Mouse (Mus musculus): ENCODE data around the gene Efs. TPM values are rescaled to one million over a fixed set of nuclear protein-coding genes. Genes with fewer than 3 reads are reported as not detected.
"Not testable (repeated sequence)": the region's sequence is repeated elsewhere in the genome, so short reads cannot be mapped to it uniquely, and the experiment has no call there.

The Efs gene
- total RNA-seq, 4 experiments from 2014 or later = 2.5 to 4.4 (median 3.2) TPM

DNA sequence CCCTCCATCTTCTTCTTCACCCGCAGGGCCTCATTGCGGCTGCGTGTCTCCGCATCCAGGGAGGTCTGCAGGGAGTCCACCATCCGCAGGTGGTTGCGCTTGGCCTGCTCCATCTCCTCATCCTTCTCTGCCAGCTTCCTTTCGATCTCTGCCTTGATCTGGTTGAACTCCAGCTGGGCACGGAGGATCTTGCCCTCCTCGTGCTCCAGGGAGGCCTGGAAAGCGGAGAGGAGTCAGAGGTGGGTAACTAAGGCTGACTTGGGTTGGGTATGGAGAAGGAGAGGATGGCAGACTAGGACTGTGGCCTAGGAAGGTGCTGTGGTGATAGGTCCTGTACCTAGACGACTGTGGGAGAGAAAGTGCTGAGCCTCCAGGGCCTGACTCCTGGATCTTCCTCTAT lies 21.1 kb upstream of the Efs start:
- not testable (repeated sequence) for DNase-seq

DNA sequence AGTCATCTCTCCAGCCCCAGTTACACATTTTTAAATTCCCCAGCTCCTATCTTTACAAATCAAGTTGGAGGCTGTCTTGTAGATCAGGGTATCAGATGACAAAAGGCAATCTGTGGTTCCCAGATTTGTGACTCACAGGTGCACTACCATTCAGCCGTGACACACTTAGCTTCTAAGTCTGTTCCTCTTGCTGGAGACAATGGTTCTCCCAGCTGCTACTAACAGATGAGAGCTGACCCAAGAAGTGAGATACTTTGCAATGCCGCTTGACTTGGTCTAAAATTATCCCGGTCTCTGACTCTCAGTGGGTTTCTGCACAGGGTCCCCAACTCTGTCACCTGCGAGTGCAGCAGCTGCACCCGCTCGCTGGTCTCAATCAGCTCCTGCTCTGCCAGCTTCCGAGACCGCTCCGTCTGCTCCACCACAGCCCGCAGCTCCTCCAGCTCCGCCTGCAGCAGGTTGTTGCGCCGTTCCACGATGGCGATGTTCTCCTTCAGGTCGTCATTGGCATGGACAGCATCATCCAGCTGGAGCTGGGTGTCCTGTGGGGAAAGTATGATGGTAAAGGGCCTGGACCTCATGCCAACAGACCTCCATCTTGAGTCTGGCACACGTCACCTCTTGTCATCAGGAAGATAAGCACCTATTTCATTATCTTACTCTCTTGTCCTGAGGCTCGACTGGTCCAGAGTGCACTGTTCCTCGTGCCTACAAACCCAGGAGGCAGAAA lies 20.2 kb upstream of the Efs start:
- no peak for DNase-seq

DNA sequence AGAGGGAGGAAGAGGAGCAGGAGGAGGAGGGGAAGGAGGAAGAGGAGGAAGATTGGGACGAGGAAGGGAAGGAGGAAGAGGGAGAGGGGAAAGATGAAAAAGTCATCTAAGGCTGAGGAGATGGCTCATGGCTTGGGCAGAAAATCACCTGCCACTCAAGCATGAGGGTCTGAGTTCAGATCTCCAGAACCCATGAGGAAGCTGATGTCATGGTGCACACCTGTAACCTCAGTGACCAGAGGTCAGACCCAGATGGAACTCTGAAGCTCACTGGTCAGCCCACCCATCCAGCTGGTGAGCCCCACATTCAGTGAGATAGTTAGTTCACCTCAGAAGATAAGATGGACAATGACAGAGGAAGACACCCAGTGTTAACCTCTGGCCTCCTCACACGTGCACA lies 19.0 kb upstream of the Efs start:
- DNase-seq = no peak

DNA sequence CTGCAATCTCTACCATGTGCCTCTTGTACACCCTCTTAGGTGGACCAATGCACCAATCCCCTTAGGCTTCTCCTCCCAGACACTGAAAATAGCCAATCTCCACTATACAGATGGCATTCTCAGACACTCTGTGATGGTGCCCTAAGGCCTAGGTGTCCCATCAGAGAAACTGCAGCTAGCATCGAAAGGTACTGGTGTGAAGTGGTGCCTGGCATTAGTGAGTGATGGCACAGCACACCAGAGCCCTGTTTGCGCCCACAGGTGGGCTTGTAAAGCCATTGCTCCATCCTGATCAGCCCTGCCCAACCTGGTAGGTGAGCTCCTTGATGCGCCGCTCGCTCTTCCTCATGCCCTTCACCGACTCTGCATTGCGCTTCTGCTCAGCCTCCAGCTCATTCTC lies 18.0 kb upstream of the Efs start:
- no peak for DNase-seq

DNA sequence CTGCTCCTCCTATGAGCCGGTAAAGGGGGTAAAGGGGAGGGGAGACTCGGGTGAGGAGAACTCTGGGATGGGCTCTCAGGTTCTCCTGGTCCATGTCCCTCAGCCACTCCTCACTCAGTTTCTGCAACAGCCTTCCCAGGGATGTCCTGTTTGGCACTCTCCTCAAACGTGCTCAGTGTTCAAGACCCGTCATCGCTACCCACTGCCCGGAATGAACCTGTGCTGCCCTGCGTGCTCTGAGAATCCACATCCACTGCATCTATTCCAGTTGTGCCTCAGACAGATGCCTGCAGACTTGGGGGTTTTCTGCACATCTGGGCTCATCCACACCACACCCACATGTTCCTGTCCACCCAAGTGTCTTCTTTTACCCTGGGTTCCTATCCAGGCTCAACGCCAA lies 16.6 kb upstream of the Efs start:
- DNase-seq = no peak

DNA sequence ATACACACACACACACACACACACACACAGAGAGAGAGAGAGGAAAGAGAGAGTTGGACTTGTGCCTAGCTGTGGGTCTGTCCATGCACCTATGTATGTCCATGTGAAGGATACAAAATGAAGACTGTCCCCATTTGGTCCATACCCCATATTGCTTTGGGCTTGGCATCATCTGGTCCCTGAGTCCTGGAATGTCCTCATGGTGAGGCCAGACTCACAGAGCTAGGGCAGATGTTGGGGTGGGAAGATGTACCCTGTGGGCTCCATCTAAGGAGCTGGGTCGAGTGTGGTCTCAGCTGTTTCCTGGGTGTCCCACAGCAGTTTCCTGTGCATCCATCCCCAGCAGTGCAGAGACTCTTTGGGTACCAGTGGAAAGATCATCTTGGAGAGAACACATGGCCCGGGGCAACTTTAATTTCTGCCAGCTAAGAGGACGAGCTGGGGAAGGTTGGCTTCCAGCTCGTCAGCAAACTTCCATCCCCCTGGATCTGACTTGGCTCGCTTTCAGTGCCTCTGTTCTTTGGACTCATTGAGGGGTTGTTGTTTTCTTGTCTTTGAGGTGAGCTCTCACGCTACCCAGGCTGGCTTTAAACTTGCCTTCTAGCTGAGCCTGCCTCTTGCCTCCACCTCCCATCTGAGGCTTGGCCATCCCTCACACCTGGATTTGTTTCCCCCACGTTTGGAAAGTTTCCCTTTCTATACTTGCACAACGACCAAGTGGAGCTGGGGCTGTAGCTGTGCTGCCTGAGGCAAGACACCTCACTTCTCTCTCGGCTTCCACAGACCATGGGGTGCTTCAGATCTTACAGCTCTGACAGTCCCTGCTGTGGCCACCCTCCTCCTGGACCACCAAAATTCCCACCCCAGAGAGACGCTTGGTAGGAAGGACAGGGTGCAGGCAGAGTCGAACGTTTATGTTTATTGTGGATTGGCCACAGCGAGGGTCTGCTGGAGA lies 15.4 kb upstream of the Efs start:
- no peak for DNase-seq

DNA sequence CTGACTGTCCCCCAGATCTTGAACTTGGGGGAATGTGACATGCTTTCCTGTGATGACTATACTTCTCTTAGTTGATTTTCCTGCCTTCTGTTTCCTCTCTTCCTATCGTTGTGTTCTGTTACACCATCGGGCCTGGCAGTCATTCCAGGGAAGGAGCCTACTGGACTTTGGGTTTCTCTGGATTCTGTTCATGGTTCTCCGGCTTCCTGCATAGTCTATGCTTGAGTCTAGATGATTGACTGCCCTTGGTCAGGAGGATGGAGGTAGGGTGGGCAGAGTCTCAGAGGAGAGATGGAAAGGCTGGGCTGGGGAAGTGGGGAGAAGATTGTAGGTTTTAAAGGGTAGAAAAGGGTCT lies 14.2 kb upstream of the Efs start:
- DNase-seq = no peak

DNA sequence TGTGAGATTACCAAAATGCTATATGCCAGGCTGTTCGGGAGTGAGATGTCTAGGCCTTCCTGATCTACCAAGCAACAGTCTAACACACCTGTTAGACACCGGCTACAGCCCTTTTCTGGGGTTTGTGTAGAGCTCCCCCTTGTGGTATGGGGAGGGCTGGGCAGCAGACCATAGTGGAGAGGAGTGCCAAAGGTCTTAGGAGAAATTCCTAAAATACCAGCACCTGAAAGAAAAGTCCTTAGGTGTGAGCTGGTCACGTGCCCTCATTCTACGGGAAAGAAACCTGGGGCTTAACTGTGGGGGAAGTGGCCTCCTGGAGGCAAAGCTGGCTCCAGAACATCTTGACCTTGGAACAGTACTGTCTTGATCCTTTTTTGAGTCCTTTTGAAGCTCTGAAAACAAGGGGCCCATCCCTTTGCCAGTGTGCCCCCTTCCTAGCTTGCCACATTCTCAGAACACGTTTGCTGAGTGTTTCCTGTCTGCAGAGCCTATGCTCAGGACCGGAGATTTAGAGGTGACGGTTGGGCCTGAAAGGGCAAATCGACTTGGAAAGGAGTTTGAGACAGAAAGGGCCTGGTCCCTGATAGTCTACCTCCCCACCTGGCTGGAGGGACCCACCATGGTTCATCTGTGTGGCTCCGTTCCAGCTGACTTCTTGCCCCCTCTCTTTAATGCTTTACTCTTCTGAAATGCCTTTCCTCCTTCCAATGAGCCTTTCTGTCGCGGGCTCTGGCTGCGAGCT lies 13.7 kb upstream of the Efs start:
- DNase-seq = peak; percentile 40

DNA sequence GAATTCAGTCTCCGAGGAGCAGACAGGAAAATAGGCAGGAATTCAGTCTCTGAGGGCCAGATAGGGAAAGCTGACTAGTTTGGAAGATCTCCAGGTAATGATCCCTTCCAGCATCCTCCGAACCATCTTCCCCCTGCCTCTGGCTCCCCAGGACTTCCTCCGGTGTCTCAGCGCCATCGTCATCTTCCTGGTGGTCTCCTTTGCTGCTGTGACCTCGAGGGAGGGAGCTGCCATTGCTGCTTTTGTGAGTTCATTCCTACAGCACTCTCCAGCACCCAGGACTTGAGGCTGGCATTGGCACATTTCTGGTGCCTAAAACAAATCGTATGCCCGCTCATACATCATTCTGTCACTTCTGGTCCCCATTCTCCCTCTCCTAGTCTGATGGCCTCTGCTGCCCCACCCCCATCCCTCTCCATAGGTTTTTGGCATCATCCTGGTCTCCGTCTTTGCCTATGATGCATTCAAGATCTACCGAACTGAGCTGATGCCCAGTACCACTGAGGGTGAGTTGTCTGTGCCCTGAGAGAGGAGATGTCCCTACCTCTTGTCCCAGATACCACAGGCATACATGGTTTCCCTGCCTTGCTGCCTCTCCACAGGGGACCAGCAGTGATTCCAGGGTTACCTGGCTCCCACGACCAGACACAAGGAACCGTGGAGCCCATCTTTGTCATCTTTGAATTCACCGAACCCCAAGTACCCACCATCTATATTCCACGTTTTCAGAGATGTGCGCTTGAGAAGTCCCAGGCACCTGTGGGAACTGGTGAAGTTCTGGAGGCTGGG lies 12.7 kb upstream of the Efs start:
- DNase-seq = no peak

DNA sequence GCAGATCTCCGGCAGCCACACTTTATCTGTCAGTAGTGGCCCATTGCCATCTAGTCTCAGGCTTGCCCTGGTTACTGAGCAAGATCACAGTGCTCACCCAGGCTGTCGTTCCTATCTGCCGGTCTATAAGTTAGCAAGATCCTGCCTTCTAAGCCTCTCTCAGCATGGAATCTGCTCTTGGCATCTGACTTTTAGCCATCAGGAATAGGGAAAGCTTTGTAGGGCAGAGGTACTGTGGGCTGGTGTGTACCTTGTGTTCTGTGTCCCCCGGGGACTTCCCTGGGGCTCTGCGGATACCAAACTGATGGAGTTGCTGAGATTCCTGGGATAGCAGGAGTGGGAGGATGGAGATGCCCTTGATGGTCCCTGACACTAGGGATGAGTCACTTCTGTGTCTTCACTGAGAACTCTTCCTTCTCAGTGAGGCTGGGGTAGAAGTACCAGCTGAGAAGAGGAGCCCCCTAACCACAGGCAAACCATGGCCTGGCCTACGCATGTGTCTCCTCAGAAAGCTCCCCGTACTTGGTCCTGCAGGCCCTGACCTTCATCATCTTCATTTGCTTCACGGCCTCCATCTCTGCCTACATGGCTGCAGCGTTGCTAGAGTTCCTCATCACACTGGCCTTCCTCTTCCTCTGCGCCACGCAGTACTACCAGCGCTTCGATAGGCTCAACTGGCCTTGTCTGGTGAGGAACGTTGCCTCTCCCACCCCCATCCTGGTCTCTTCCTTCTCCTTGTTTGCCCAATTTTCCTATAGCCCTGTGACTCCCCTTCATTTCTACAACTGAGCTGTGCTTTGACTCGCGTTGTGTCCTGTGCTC lies 11.6 kb upstream of the Efs start:
- no peak for DNase-seq

DNA sequence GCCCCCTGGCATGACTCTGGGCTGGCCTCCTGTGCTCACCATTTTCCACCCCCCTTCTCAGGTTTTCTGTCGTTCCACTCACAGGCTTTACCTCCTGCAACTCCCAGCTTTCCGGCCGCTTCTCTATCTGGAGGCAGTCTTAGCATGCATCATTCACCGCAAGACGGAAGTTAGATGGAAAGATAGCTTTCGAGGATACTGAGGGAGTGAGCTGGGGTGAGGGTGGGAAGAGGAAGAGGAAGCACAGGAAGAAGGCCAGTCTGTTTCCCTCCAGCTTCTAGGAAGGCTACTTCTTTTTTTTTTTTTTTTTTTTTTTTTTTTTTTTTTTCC lies 10.9 kb upstream of the Efs start:
- DNase-seq = no peak

DNA sequence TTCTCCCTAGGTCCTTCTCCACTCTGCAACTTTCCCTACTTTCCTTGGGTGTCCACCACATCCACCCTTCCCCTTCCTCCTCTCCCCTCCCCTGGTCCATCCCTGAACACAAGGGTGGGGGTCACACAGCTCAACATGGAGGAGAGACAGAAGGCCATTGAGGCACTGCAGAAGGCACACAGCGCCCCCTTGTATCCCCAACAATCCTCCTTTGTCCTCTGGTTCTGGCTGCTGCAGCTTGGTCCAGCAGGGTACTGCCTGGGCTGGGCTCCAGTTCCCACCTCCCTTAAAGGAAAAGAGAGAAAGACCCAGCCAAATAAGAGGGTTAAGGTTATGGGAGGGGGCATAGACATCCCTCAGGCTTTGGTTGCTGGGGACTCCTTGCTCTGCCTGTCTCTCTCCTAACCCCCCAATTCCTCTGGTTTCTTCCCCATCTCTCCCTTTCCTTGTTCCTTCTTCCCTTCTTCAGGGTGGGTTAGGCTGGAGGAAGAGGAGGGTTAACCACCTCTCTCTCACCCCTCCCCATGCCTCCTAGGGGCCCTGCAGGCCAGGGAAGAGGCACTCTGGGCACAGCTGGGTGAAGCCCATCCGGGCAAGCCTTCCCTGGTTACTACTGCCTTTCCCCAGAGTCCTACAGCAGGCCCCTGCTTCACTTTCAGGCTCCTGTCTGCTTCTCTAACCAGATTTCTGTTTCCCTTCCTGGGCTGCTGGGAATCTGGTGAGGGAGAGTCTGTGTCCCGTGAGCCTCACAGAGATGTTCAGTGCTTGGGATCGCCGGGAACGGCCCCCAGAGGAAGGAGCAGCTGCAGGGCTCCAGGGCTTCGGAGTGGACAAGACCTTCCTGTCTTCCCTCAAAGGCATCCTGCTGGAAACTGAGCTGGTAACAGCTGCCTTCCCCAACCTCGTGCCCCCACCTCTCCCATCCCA lies 10.2 kb upstream of the Efs start, which contains the start of gene Cmtm5:
Gene Cmtm5, plus strand, starts transcription at position 358 of the 927 bp plus-strand sequence.
- DNase-seq = no peak

DNA sequence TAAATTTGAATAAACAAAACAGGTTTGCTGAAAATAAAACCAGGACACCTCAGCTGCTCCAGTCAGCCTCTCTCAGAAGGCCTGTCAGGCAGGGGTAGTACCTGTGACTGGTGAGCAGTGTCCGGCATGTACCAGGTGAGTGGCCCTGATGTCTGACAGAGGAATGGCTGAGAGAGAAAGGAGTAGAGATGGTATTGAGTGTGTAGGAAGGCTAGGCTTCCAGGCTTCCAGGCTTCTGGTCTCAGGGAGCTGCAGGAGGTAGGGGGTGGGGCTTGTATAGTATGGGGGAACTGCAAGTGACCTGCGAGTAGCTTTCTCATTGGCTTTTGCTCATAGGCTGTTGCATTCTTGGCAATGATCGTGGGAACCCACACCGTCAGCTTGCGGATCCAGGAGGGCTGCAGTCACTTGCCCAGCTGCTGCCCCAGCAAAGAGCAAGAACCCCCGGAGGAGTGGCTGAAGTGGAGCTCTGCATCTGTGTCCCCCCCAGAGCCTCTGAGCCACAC lies 6.8 kb upstream of the Efs start, which contains the start of gene Il25:
Gene Il25, plus strand, starts transcription at position 51 of the 506 bp plus-strand sequence.
- no peak for DNase-seq

DNA sequence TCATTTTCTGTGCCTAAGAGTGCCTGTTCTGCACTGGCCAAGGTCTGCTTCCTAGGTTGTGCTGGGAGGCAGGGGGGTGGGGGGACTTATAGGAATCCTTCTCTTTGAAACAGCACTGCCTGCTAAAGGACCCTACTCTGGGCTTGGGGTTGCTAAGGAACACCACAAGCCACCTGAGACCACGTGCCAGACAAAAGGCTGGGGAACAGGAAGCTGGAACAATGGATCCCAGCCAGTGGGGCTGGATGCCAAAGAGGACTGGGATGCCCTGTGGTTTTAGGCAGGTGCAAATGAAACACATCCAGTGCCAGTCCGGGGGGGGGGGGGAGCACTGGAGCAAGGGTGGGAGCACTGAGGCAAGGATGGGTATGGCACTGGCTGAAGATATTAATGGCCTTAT lies 4.5 kb upstream of the Efs start:
- DNase-seq = no peak

DNA sequence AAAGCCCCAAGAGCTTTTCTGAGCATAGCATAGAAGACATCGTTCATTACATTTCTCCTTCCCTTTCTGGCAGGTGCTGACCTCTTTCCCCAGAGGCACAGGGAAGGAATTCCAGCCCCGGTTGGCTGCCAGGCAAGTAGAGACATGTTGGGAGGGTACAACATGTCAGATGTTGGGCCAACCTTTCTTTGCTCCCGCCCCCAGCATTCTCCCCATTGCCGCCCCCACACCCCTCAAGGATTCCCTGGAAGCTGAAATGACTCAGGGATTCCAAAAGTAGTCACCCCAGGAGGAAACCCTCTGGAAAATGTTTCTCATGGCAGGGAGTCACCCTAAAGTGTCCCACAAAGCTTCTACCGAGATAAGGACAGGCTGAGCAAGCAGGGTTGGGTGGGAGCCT lies 3.9 kb upstream of the Efs start:
- no peak for DNase-seq

DNA sequence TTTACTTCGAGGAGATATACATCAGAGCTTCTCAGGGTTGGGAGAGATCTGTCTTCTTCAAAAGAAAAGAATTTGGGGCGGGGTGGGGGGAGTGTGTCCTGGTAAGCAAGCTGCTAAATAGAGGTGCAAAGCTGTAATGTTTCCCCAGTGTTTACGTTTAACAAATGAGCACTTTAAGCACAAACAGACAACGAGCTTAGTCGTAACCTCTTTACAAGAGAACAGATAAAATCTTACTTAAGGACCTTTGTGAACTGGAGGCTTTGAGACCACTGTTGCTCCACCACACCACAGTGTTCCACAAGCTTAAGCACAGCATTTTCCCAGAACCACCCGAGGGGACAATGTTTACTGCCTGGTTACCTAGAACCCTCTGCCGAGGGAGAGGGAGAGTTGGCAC lies 1.4 kb upstream of the Efs start:
- DNase-seq = no peak

DNA sequence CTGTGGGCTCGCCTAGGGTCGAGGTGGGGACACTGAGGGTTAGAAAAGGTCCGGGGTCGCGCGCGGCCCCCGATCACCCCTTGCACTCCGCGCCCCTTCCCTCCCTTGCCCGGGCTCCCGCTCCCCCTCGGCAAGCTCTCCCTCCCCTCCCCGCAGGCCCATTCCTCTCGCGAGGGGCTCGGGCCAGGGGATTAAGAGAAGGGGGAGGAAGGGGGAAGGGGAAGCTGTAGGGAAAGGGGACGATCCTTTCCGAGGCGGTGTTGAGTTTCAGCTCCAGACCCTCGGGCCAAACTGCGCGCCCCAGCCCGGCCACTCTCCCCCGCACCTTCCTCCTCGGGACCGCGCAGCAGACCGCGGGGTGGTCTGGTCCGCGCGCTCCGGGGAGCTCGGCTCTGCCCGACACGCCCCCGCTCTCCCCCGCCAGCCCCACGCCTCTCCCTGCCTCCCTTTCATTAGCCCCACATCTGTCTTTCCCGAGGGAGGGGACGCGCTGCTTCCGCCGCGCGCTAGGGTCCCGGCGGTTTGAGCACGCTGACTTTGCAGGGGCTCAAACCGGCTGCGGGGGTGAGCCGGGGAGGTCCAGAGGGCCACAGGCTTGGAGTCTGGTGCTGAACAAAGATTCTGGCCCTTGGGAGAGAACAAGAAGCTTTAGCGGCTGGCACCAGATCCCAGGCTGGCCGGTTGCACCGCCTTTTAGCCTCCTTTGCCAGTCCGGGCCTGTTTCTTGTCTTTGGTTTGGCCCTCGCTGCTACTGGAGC lies 654 bp upstream of the Efs start:
- no peak for DNase-seq

DNA sequence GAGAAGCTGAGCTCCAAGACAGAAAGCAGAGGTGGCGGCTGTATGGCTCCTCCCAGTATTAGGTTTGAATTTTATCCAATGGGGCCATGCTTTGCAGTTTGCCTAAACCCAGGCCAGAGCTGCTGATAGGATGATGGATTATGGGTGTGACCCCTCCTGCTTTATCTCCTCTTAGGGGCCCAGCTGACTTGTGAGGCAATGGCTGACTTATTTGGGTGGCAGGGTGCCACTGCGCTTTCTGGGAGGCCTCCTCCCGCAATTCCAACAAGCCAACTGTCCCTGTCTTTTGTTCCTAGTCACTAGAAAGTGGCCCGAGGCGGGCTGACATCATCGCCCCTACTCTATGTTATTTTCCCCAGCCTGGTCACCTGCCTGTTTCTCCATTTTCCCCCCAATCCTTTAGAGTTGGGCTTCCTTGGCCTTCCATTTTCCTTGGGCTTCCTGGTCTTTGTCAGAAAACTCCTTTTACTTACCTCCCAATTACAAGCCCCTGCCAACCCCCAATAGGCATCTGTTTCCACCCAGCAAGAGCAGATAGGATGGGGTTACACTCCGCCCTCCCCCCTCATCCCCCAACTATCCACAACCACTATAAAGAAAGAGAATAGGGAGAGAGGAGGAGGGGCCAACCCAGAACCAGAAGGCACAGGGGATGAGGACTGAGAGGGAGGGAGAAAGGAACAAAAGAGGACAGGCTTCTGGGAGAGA lies 1.1 kb downstream of the Efs start:
- no peak for DNase-seq
